Mouse (Mus musculus): ENCODE data around the gene Lrp1.
A peak's percentile ranks its signal among the peaks of the same experiment; 100 is the strongest.

Gene Lrp1

GRCm38 (mm10) chr10:127521611-127522080 is 99.3 kb downstream of the Lrp1 start:
- DNase-seq (ENCODE audit: low spot score in 2 of 2) = no peak

GRCm38 (mm10) chr10:127520714-127521357 is 100.1 kb downstream of the Lrp1 start:
- no peak for DNase-seq (ENCODE audit: low spot score in 2 of 2)

- no peak for DNase-seq (ENCODE audit: low spot score in 2 of 2)
Observed at GRCm38 (mm10) chr10:127519903-127520713, 100.8 kb downstream of the Lrp1 start.

GRCm38 (mm10) chr10:127519041-127519701 is 101.8 kb downstream of the Lrp1 start:
- no peak for DNase-seq (ENCODE audit: low spot score in 2 of 2)

GRCm38 (mm10) chr10:127517941-127518340 is 103.0 kb downstream of the Lrp1 start:
- no peak for DNase-seq (ENCODE audit: low spot score in 2 of 2)

GRCm38 (mm10) chr10:127516576-127517260 is 104.2 kb downstream of the Lrp1 start:
- no peak for DNase-seq (ENCODE audit: low spot score in 2 of 2)

- DNase-seq (ENCODE audit: low spot score in 2 of 2) = no peak
Observed at GRCm38 (mm10) chr10:127515983-127516459, 104.9 kb downstream of the Lrp1 start.

- no peak for DNase-seq (ENCODE audit: low spot score in 2 of 2)
Observed at GRCm38 (mm10) chr10:127515271-127515982, 105.5 kb downstream of the Lrp1 start.

GRCm38 (mm10) chr10:127514764-127515163 is 106.2 kb downstream of the Lrp1 start, which contains the start of gene Ndufa4l2:
TSS of gene Ndufa4l2 (plus strand) at chr10:127514967.
- no peak for DNase-seq (ENCODE audit: low spot score in 2 of 2)

- no peak for DNase-seq (ENCODE audit: low spot score in 2 of 2)
Observed at GRCm38 (mm10) chr10:127514111-127514698, 106.7 kb downstream of the Lrp1 start.

GRCm38 (mm10) chr10:127513501-127514091 is 107.4 kb downstream of the Lrp1 start:
- DNase-seq (ENCODE audit: low spot score in 2 of 2) = no peak

GRCm38 (mm10) chr10:127512813-127513212 is 108.1 kb downstream of the Lrp1 start:
- peak; percentile 89 to 94 for DNase-seq (ENCODE audit: low spot score in 2 of 2)

- no peak for DNase-seq (ENCODE audit: low spot score in 2 of 2)
Observed at GRCm38 (mm10) chr10:127512307-127512666, 108.7 kb downstream of the Lrp1 start.

- DNase-seq (ENCODE audit: low spot score in 2 of 2) = no peak
Observed at GRCm38 (mm10) chr10:127511634-127512306, 109.2 kb downstream of the Lrp1 start.

- DNase-seq (ENCODE audit: low spot score in 2 of 2) = no peak
Observed at GRCm38 (mm10) chr10:127510895-127511617, 109.9 kb downstream of the Lrp1 start.

GRCm38 (mm10) chr10:127509837-127510701 is 110.9 kb downstream of the Lrp1 start:
- DNase-seq (ENCODE audit: low spot score in 2 of 2) = no peak

- peak; percentile 51 to 65 for DNase-seq (ENCODE audit: low spot score in 2 of 2)
Observed at GRCm38 (mm10) chr10:127509051-127509836, 111.7 kb downstream of the Lrp1 start.

Measured in urinary bladder, adult 18-20 months (tissue).